Mouse (Mus musculus): ENCODE results near the gene Mcf2l.
A peak's percentile ranks its signal among the peaks of the same experiment; 100 is the strongest.

DNA sequence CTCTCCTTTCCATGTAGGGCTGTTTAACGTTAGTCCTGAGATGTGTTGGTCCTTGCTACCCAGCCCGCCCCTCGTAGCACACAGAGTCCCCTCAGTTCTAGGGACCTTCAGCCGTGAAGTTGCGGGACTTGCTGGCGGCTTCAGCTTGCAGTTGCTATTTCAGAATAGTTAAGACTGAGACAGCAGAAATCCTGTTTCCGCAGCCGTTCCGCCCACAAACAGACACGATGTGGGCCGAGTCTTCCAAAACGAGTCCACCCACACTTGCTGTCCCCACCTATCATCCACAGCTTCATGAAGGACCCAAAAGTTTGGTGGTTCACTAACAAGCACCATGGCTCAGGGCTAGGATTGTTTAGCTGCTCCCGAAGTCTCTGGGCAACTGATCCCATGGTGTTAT is 111.7 kb downstream of the Mcf2l start:
- peak; percentile 69 for TF ChIP-seq POLR2A (IDR thresholded peaks at IDR 0.05; ENCODE audit: extremely low read depth, insufficient read depth, low read length)
- TF ChIP-seq CTCF (IDR thresholded peaks at IDR 0.05; ENCODE audit: extremely low read depth, insufficient read depth, low read length) = no peak

Measured in cortical plate, adult 2 months (tissue).